8 mouse cellular contexts compared by ENCODE assay signal in the genomic region with DNA sequence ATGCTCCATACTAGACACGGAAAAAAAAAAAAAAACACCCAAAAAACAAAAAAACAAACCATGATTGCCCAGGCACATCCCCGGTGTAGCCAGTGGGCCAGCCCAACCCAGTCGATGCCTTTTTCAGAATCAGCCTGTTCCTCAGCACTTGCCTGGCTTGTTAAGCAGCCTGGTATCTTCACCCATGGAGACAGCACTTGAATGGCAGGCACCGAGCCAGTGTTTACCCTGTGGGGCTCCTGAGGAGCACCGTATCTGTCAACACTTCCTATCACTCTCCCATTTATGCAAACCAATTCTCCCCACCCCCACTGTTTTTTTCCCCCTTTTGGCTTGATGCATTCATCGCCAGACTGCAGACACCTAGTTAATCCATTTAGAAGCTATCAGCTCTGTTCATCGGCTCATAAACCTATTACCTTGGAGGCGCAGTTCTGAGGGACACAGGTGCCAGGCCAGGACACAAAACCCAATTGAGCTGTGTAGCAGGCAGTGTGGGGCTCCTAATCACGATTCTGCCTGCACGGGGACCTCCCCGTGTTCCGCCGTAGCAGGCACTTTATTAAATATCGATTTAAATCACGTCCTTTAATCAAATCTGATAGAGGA.
DNase-seq lines count a peak whose midpoint lies in the region; ATAC-seq lines count a peak whose summit lies in the region.

No protein-coding gene starts in this region.

- DNase-seq in embryo, embryonic 10.5 days (ENCODE audit: low spot score), result peak; percentile 17
- no peak for DNase-seq in embryo, embryonic 10 days (ENCODE audit: low spot score)
- peak; percentile 39 to 48 for DNase-seq in right cerebral cortex, postnatal 10 days (ENCODE audit: low spot score in 2 of 2)
- no peak for DNase-seq in right cerebral cortex, adult 18-20 months

- peak; percentile 87 for ATAC-seq in hindbrain, embryonic 12.5 days (ENCODE audit: low FRiP score)
- peak; percentile 78 for ATAC-seq in neural tube, embryonic 13.5 days (ENCODE audit: low read depth)
- ATAC-seq in inflammation-experienced regulatory T-cells, adult 6 months, result no peak
- ATAC-seq in megakaryocyte-erythroid progenitor cell, adult 5-6 weeks (replicated peaks; ENCODE audit: low FRiP score, low TSS enrichment, poor library complexity, severe bottlenecking), result no peak

- H3K4me1 ChIP-seq in hindbrain, embryonic 12.5 days, result peaks cover 13% of the 10 kb centered on the region
- H3K4me1 ChIP-seq in neural tube, embryonic 13.5 days (replicated peaks), result peaks cover 18% of the 10 kb centered on the region

- H3K36me3 ChIP-seq in hindbrain, embryonic 12.5 days, result no peaks in the 10 kb centered on the region
- H3K36me3 ChIP-seq in neural tube, embryonic 13.5 days, result no peaks in the 10 kb centered on the region

- peak overlapping the region; percentile 52 for H3K4me2 ChIP-seq in hindbrain, embryonic 12.5 days (replicated peaks)
- peak overlapping the region; percentile 63 for H3K4me2 ChIP-seq in neural tube, embryonic 13.5 days

- no peak overlapping the region for H3K9ac ChIP-seq in hindbrain, embryonic 12.5 days
- peak overlapping the region; percentile 60 for H3K9ac ChIP-seq in neural tube, embryonic 13.5 days

- no peaks in the 10 kb centered on the region for H3K9me3 ChIP-seq in hindbrain, embryonic 12.5 days (replicated peaks)
- no peaks in the 10 kb centered on the region for H3K9me3 ChIP-seq in neural tube, embryonic 13.5 days

- WGBS in hindbrain, embryonic 12.5 days, result 15% methylated on average over 15 of the region's 15 CpGs
- 17% methylated on average over 15 of the region's 15 CpGs for WGBS in neural tube, embryonic 13.5 days

- H3K27ac ChIP-seq in hindbrain, embryonic 12.5 days, result peak overlapping the region; percentile 77
- H3K27ac ChIP-seq in neural tube, embryonic 13.5 days (replicated peaks), result peak overlapping the region; percentile 86

- H3K4me3 ChIP-seq in hindbrain, embryonic 12.5 days, result peak overlapping the region; percentile 31; the same call in 1 of the 2 replicates
- peak overlapping the region; percentile 35 for H3K4me3 ChIP-seq in neural tube, embryonic 13.5 days

- H3K27me3 ChIP-seq in hindbrain, embryonic 12.5 days, result peaks cover 7% of the 10 kb centered on the region; the same call in 1 of the 2 replicates
- H3K27me3 ChIP-seq in neural tube, embryonic 13.5 days, result peaks cover 7% of the 10 kb centered on the region; the same call in 1 of the 2 replicates

Comparison
In these comparisons a context has a peak if more than half of its experiments do, and no peak if none do; other contexts are left out.
1. DNase-seq: peak in embryo, embryonic 10.5 days (single experiment) and right cerebral cortex, postnatal 10 days (2 of 2); none in embryo, embryonic 10 days (single experiment) and right cerebral cortex, adult 18-20 months (single experiment).
2. ATAC-seq: peak in hindbrain, embryonic 12.5 days (single experiment) and neural tube, embryonic 13.5 days (single experiment); none in inflammation-experienced regulatory T-cells, adult 6 months (single experiment) and megakaryocyte-erythroid progenitor cell, adult 5-6 weeks (single experiment).